Mouse (Mus musculus) embryonic facial prominence, embryonic 13.5 days (tissue): Measurements from ENCODE around the gene Abtb1. TPM values are rescaled to one million over a fixed set of nuclear protein-coding genes. Genes with fewer than 3 reads are reported as not detected.

ENCODE experiments used
- ATAC-seq: fragments of 200-750 bp; cut with Nextera tagmentation; 2 replicates; pipeline ENCODE4 v1.8.0; 2017; ENCODE audit warnings: low read depth; ENCODE audit not compliant: insufficient number of reproducible peaks, insufficient read depth, low FRiP score, low TSS enrichment
- H3K27ac ChIP-seq: fragments of 300-500 bp; sonication (generic); 2 replicates; pipeline ENCODE4 v1.5.1; 2015; ENCODE audit warnings: moderate library complexity, mild to moderate bottlenecking, inconsistent platforms
- H3K27me3 ChIP-seq: fragments of 300-500 bp; sonication (generic); 2 replicates; pipeline ENCODE4 v1.6.1; 2015; ENCODE audit warnings: mild to moderate bottlenecking, inconsistent platforms
- H3K36me3 ChIP-seq: fragments of 300-500 bp; sonication (generic); 2 replicates; pipeline ENCODE4 v1.6.1; 2015; ENCODE audit warnings: mild to moderate bottlenecking, inconsistent platforms
- H3K4me1 ChIP-seq: fragments of 300-500 bp; sonication (generic); 2 replicates; pipeline ENCODE4 v1.6.1; 2015; ENCODE audit warnings: inconsistent platforms
- H3K4me2 ChIP-seq: fragments of 300-500 bp; sonication (generic); 2 replicates; pipeline ENCODE4 v1.6.1; 2015; ENCODE audit warnings: moderate library complexity, mild to moderate bottlenecking, inconsistent platforms
- H3K4me3 ChIP-seq: fragments of 300-500 bp; sonication (generic); 2 replicates; pipeline ENCODE4 v1.5.1; 2015; ENCODE audit warnings: mild to moderate bottlenecking, inconsistent platforms
- H3K9ac ChIP-seq: fragments of 300-500 bp; sonication (generic); 2 replicates; pipeline ENCODE4 v1.6.1; 2015; ENCODE audit warnings: mild to moderate bottlenecking, inconsistent platforms
- H3K9me3 ChIP-seq: fragments of 300-500 bp; sonication (generic); 2 replicates; pipeline ENCODE4 v1.6.1; 2016; ENCODE audit warnings: inconsistent platforms
- WGBS: fragments of 180-500 bp; shearing (Covaris S2); methylation state at CpG from one replicate; pipeline ENCODE4 v1.1.7; 2015; ENCODE audit warnings: mixed read lengths; 5-methylcytosine and 5-hydroxymethylcytosine counted together
- polyA plus RNA-seq: library from polyadenylated mRNA; unstranded; fragments of >200 nt; fragmentation: Nextera tagmentation; extraction: Ambion mirVana; gene quantifications from 2 replicates; pipeline ENCODE4 v1.2.1, GENCODE M21; 2015

Gene Abtb1
- polyA plus RNA-seq, 1 experiment from 2014 or later, result 34.4 TPM

DNA sequence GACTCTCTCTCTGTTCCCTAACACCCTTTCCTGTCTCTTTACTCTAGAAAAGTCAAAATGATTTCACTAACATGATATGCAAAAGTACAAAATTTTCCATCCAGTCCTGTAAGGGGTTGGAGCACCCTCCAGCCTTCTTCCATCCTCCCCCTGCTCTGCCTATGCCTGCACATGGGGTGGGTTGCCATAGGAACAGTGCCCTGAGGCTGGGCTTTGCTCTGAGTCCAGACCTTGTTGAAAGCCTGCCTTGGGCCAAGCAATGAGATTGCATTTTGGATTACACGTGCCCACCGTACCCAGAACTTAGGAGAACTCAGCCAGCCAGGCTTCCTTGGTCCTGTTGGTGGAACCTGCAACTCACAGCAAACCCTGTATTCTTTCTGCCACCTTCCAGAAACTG lies 48.5 kb downstream of the Abtb1 start:
- Histone ChIP-seq H3K36me3 (no peaks in the 10 kb centered on the region), H3K9me3 (no peaks in the 10 kb centered on the region), H3K4me1 (peaks cover 23% of the 10 kb centered on the region), H3K27ac (no peak overlapping the region), H3K4me2 (no peak overlapping the region), H3K27me3 (no peaks in the 10 kb centered on the region), H3K4me3 (no peak overlapping the region), H3K9ac (0 out of 2 replicates have a peak overlapping the region, but pooled peaks have one; percentile 21)
- ATAC-seq, result 0 out of 2 replicates have a peak, but pooled peaks have one; percentile 8
- WGBS, result 18% methylated on average over 2 of the region's 2 CpGs

DNA sequence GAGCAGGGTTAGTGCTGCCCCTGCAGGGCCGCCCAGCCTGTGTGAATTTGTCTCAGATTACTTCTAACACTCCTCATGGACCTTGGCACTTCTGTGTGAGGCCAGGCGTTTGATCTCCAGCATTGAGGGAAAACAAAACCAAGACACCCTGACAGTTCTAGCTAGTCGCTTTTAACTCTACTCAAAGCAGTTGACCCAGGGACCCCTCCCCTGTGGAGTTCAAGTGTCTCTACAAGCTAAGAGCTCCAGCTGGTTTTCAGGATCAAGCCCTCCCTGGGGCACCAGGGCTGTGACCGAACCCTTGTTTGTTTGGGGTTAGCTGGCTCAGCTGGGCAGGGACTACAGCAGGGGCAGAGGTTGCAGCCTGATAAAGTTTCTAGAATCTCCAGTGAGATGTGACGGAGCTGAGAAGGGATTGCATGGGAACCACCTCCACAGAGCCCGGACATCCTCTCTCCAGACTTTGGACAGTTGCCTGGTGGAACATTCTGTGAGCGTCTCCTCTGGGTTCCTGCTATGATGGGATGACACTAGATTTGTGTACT lies 49.6 kb downstream of the Abtb1 start:
- H3K9me3 ChIP-seq, result no peaks in the 10 kb centered on the region
- H3K27me3 ChIP-seq, result no peaks in the 10 kb centered on the region
- H3K27ac ChIP-seq, result no peak overlapping the region
- no peak overlapping the region for H3K4me3 ChIP-seq
- H3K9ac ChIP-seq, result 0 out of 2 replicates have a peak overlapping the region, but pooled peaks have one; percentile 46
- no peak for ATAC-seq
- WGBS, result 45% methylated on average over 7 of the region's 7 CpGs
- no peaks in the 10 kb centered on the region for H3K36me3 ChIP-seq
- H3K4me2 ChIP-seq, result no peak overlapping the region
- H3K4me1 ChIP-seq, result peaks cover 31% of the 10 kb centered on the region

DNA sequence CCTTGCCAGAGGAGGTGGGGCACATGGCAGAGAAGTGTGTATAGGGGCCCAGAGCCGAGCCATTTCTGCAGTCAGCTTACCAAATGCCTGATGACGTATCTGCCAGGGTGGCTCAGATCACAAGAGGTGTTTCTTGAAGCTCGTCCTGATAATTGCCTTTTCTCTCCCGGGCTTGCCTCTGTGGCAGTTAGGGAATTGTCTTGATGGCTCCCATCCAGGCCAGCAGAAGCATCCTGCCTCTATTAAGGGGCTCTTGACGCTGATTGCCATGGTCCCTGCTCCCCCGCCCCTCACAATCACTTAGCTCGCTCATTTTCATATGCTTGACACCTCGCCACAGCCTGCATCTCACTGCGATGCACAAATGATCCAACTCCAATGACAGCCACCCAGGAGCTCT lies 50.5 kb downstream of the Abtb1 start:
- Histone ChIP-seq H3K4me2 (no peak overlapping the region), H3K9me3 (no peaks in the 10 kb centered on the region), H3K4me1 (peaks cover 35% of the 10 kb centered on the region), H3K27ac (no peak overlapping the region), H3K4me3 (no peak overlapping the region), H3K9ac (no peak overlapping the region), H3K27me3 (no peaks in the 10 kb centered on the region), H3K36me3 (no peaks in the 10 kb centered on the region)
- ATAC-seq, result no peak
- 62% methylated on average over 9 of the region's 9 CpGs for WGBS

DNA sequence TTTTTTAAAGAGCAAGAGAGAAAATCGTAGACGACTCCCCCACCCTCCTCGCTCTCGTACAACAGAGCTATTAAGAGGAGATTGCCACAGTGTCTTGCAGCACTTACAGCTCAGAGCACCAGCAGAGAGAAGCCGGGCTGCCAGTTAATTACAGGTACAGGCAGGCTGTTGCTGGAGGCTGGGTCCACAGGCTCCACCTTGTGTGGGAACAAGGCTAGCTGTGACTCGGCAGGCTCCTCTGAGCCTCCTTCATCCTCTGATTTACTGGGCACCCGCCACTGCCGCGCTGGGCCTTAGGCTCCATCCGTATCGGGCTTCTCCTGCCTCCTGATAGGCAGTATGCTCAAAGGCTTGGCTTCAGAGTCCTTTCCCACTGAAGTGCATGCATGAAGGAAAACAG lies 53.6 kb downstream of the Abtb1 start:
- H3K9ac ChIP-seq, result no peak overlapping the region
- WGBS, result 54% methylated on average over 11 of the region's 11 CpGs
- no peaks in the 10 kb centered on the region for H3K36me3 ChIP-seq
- ATAC-seq, result no peak
- H3K4me1 ChIP-seq, result peaks cover 53% of the 10 kb centered on the region
- no peak overlapping the region for H3K27ac ChIP-seq
- no peaks in the 10 kb centered on the region for H3K9me3 ChIP-seq
- H3K4me3 ChIP-seq, result no peak overlapping the region
- no peaks in the 10 kb centered on the region for H3K27me3 ChIP-seq
- H3K4me2 ChIP-seq, result no peak overlapping the region

DNA sequence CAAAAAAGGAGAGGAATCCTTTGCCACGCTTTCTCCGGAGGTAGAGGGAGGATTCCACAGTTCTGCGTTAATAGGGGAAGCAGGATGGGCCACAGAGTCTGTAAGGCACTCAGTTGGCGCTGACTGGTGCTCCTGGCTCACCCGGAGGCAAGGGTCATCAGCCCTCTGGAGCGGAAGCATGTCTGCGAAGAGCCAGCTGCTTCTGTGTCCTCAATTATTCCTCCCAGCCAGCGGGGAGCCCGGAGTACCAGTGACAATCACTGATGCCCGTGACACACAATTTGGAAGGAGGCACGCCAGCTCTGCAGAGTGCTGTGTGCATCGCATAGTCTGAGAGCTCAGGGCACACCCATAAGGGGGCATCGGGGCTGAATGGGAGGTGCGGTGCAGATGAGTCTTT lies 54.3 kb downstream of the Abtb1 start:
- no peaks in the 10 kb centered on the region for H3K36me3 ChIP-seq
- no peak overlapping the region for H3K4me2 ChIP-seq
- 0 out of 2 replicates have a peak overlapping the region, but pooled peaks have one; percentile 4 for H3K9ac ChIP-seq
- WGBS, result 53% methylated on average over 14 of the region's 14 CpGs
- H3K4me1 ChIP-seq, result peaks cover 50% of the 10 kb centered on the region
- H3K27ac ChIP-seq, result peak overlapping the region; percentile 3; the same call in 1 of the 2 replicates
- no peak overlapping the region for H3K4me3 ChIP-seq
- H3K27me3 ChIP-seq, result no peaks in the 10 kb centered on the region
- no peaks in the 10 kb centered on the region for H3K9me3 ChIP-seq
- no peak for ATAC-seq

DNA sequence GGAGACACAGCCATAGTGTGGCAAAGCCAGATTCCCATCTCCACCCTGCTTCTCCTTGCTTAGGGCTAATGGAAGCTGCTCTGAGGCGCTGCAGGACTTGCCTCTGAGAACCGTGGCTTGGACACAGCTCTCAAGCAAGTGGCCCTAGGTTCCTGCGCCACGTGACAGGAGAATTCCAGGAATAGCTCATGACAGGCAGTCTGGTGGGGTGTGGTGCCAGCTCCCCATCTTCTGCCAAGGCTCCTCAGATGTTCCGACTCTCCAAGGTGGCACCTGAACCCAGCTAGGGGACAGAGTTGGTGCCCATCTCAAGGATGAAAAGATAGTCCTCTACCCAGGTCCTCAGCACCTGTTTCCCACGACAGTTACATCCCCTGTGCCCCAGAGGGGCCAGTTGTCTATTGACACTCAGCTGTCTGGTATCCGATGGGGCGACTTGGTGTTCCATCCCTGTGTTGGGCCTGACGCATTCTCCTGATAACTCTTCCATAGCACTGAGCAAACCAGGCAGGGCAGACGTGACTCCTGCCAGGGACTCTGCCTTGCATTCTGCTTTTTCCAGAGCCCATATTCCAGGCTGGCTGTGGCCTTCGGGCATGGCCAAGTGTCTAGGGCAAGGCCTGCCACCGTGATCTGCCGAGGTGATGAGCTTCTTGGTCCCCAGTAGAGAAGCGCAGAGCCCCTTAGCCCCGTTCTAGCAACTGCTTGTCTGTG lies 54.9 kb downstream of the Abtb1 start:
- WGBS, result 82% methylated on average over 15 of the region's 15 CpGs
- Histone ChIP-seq H3K4me2 (no peak overlapping the region), H3K27ac (no peak overlapping the region; the same call in 1 of the 2 replicates), H3K4me1 (peaks cover 46% of the 10 kb centered on the region), H3K4me3 (no peak overlapping the region), H3K9me3 (no peaks in the 10 kb centered on the region), H3K36me3 (no peaks in the 10 kb centered on the region), H3K27me3 (no peaks in the 10 kb centered on the region), H3K9ac (0 out of 2 replicates have a peak overlapping the region, but pooled peaks have one; percentile 4)
- no peak for ATAC-seq

Other genes with a start within 250 kb of the Abtb1 start
- 0.21 and 0.23 TPM in 2 replicates for gene Kbtbd12, start 204.0 kb downstream of the Abtb1 start, polyA plus RNA-seq
- gene Mgll, start 117.6 kb downstream of the Abtb1 start, polyA plus RNA-seq, result 19.1 and 19.7 TPM in 2 replicates
- 141 and 143 TPM in 2 replicates for gene Podxl2, start 33.1 kb upstream of the Abtb1 start, polyA plus RNA-seq
- gene Mcm2, start 56.8 kb upstream of the Abtb1 start, polyA plus RNA-seq, result 124 and 131 TPM in 2 replicates
- gene Tpra1, start 60.3 kb upstream of the Abtb1 start, polyA plus RNA-seq, result 93.2 and 93.5 TPM in 2 replicates